Mouse (Mus musculus) lung, embryonic 14.5 days (tissue): ENCODE measurements around the gene Pld4. TPM values are rescaled to one million over a fixed set of nuclear protein-coding genes. Genes with fewer than 3 reads are reported as not detected.

Source experiments
- ATAC-seq: fragments of 200-750 bp; cut with Nextera tagmentation; 2 replicates; pipeline ENCODE4 v1.8.0; 2017; ENCODE audit warnings: mild to moderate bottlenecking, moderate TSS enrichment, moderate library complexity; ENCODE audit not compliant: insufficient read depth
- DNase-seq: peaks from one replicate; pipeline ENCODE4 v3.0.0-alpha.2; 2015
- H3K27ac ChIP-seq: fragments of 300-500 bp; sonication (generic); 2 replicates; pipeline ENCODE4 v1.5.1; 2014; ENCODE audit warnings: low read depth, mild to moderate bottlenecking, moderate library complexity
- H3K27me3 ChIP-seq: fragments of 300-500 bp; sonication (generic); 2 replicates; pipeline ENCODE4 v1.6.1; 2014; ENCODE audit warnings: low read length, control low read depth; ENCODE audit not compliant: insufficient read depth
- H3K36me3 ChIP-seq: fragments of 300-500 bp; sonication (generic); 2 replicates; pipeline ENCODE4 v1.6.1; 2014; ENCODE audit warnings: control low read depth; ENCODE audit not compliant: insufficient read depth
- H3K4me1 ChIP-seq: fragments of 300-500 bp; sonication (generic); 2 replicates; pipeline ENCODE4 v1.6.1; 2014; ENCODE audit warnings: antibody characterized with exemption, control low read depth; ENCODE audit not compliant: insufficient read depth
- H3K4me2 ChIP-seq: fragments of 300-500 bp; sonication (generic); 2 replicates; pipeline ENCODE4 v1.6.1; 2014; ENCODE audit warnings: mild to moderate bottlenecking
- H3K4me3 ChIP-seq: fragments of 300-500 bp; sonication (generic); 2 replicates; pipeline ENCODE4 v1.5.1; 2014; ENCODE audit warnings: low read depth, low read length
- H3K9ac ChIP-seq: fragments of 300-500 bp; sonication (generic); 2 replicates; pipeline ENCODE4 v1.6.1; 2014
- H3K9me3 ChIP-seq: fragments of 300-500 bp; sonication (generic); 2 replicates; pipeline ENCODE4 v1.6.1; 2016; ENCODE audit warnings: low read depth, low read length, control low read depth
- CTCF ChIP-seq: IDR thresholded peaks from 2 replicates; pipeline ENCODE4 v1.5.1; 2016; ENCODE audit warnings: antibody characterized with exemption, low read depth
- WGBS: fragments of 180-500 bp; shearing (Covaris S2); extraction: QIAGEN DNeasy Blood & Tissue Kit; methylation state at CpG from one replicate; pipeline ENCODE4 v1.1.7; 2014; 5-methylcytosine and 5-hydroxymethylcytosine counted together
- polyA plus RNA-seq: library from polyadenylated mRNA; unstranded; fragments of >200 nt; fragmentation: Nextera tagmentation; extraction: Ambion mirVana; gene quantifications from 2 replicates; pipeline ENCODE4 v1.2.1, GENCODE M21; 2014

The Pld4 gene
- polyA plus RNA-seq, 1 experiment from 2014 or later = 9.3 TPM

- H3K4me1 ChIP-seq = no peaks in the 10 kb centered on the region
- peak overlapping the region; percentile 90 for H3K27ac ChIP-seq
- peak; percentile 29; the same call in 1 of the 2 replicates for TF ChIP-seq CTCF
- H3K4me2 ChIP-seq = peak overlapping the region; percentile 98
- peak overlapping the region; percentile 71 for H3K9ac ChIP-seq
- peak; percentile 71 for DNase-seq
- H3K4me3 ChIP-seq = peak overlapping the region; percentile 75
- peak; percentile 73 for ATAC-seq
- peaks cover 15% of the 10 kb centered on the region; the same call in 1 of the 2 replicates for H3K27me3 ChIP-seq
- H3K9me3 ChIP-seq = no peaks in the 10 kb centered on the region
- WGBS = 5% methylated on average over 44 of the region's 69 CpGs
- H3K36me3 ChIP-seq = peaks cover 9% of the 10 kb centered on the region; the same call in 1 of the 2 replicates
These were observed 38.8 kb upstream of the Pld4 start for GRCm38 (mm10) chr12:112721424-112722239.

- peak; percentile 42 for ATAC-seq
- Histone ChIP-seq H3K9me3 (no peaks in the 10 kb centered on the region), H3K9ac (peak overlapping the region; percentile 71), H3K27me3 (peaks cover 15% of the 10 kb centered on the region; the same call in 1 of the 2 replicates), H3K4me3 (peak overlapping the region; percentile 75), H3K4me2 (peak overlapping the region; percentile 98), H3K36me3 (peaks cover 9% of the 10 kb centered on the region; the same call in 1 of the 2 replicates), H3K27ac (peak overlapping the region; percentile 90), H3K4me1 (no peaks in the 10 kb centered on the region)
- peak; percentile 54 for DNase-seq
- TF ChIP-seq CTCF = no peak
- under 1% methylated on average over 59 of the region's 75 CpGs for WGBS
These were observed 38.0 kb upstream of the Pld4 start for GRCm38 (mm10) chr12:112722240-112723027.

- no peaks in the 10 kb centered on the region for H3K4me1 ChIP-seq
- H3K9ac ChIP-seq = peak overlapping the region; percentile 71
- H3K4me3 ChIP-seq = peak overlapping the region; percentile 75
- TF ChIP-seq CTCF = 0 out of 2 replicates have a peak, but pooled peaks have one; percentile 2
- peaks cover 9% of the 10 kb centered on the region; the same call in 1 of the 2 replicates for H3K36me3 ChIP-seq
- ATAC-seq (peak; percentile 3; the same call in 1 of the 2 replicates), DNase-seq (no peak)
- peak overlapping the region; percentile 98 for H3K4me2 ChIP-seq
- H3K27ac ChIP-seq = no peak overlapping the region
- WGBS = 9% methylated on average over 5 of the region's 5 CpGs
- H3K27me3 ChIP-seq = peaks cover 15% of the 10 kb centered on the region; the same call in 1 of the 2 replicates
- no peaks in the 10 kb centered on the region for H3K9me3 ChIP-seq
These were observed 37.5 kb upstream of the Pld4 start for GRCm38 (mm10) chr12:112723028-112723330.

GRCm38 (mm10) chr12:112723445-112723844, 37.0 kb upstream of the Pld4 start:
- Histone ChIP-seq H3K27me3 (peaks cover 15% of the 10 kb centered on the region; the same call in 1 of the 2 replicates), H3K4me1 (no peaks in the 10 kb centered on the region), H3K4me2 (peak overlapping the region; percentile 98), H3K27ac (no peak overlapping the region), H3K36me3 (peaks cover 9% of the 10 kb centered on the region; the same call in 1 of the 2 replicates), H3K9ac (peak overlapping the region; percentile 71), H3K4me3 (peak overlapping the region; percentile 75), H3K9me3 (no peaks in the 10 kb centered on the region)
- ATAC-seq (no peak), DNase-seq (no peak)
- WGBS = 85% methylated on average over 6 of the region's 6 CpGs
- no peak for TF ChIP-seq CTCF

- H3K4me3 ChIP-seq = no peak overlapping the region
- TF ChIP-seq CTCF = peak; percentile 73
- H3K9me3 ChIP-seq = no peaks in the 10 kb centered on the region
- peaks cover 15% of the 10 kb centered on the region; the same call in 1 of the 2 replicates for H3K27me3 ChIP-seq
- ATAC-seq (no peak), DNase-seq (peak; percentile 86)
- peaks cover 9% of the 10 kb centered on the region; the same call in 1 of the 2 replicates for H3K36me3 ChIP-seq
- H3K4me1 ChIP-seq = no peaks in the 10 kb centered on the region
- H3K9ac ChIP-seq = no peak overlapping the region
- H3K27ac ChIP-seq = no peak overlapping the region
- 74% methylated on average over 11 of the region's 11 CpGs for WGBS
- H3K4me2 ChIP-seq = 0 out of 2 replicates have a peak overlapping the region, but pooled peaks have one; percentile 8
These were observed 36.2 kb upstream of the Pld4 start for GRCm38 (mm10) chr12:112724077-112724805.

GRCm38 (mm10) chr12:112727801-112728200, 32.7 kb upstream of the Pld4 start:
- no peak for ATAC-seq
- H3K9me3 ChIP-seq = no peaks in the 10 kb centered on the region
- peaks cover 21% of the 10 kb centered on the region; the same call in 1 of the 2 replicates for H3K36me3 ChIP-seq
- WGBS = 76% methylated on average over 8 of the region's 8 CpGs
- 0 out of 2 replicates have a peak, but pooled peaks cover 5% of the 10 kb centered on the region for H3K27me3 ChIP-seq
- H3K27ac ChIP-seq = no peak overlapping the region
- H3K4me2 ChIP-seq = no peak overlapping the region
- TF ChIP-seq CTCF = no peak
- no peak overlapping the region for H3K9ac ChIP-seq
- no peak overlapping the region for H3K4me3 ChIP-seq
- DNase-seq = peak; percentile 17
- no peaks in the 10 kb centered on the region for H3K4me1 ChIP-seq
